Mouse (Mus musculus): ENCODE measurements around the gene Birc2. TPM values are rescaled to one million over a fixed set of nuclear protein-coding genes. Genes with fewer than 3 reads are reported as not detected.
A peak's percentile ranks its signal among the peaks of the same experiment; 100 is the strongest.

The Birc2 gene
- total and polyA plus RNA-seq, 2 experiments from 2014 or later: 21.3 to 32.8 TPM

- H3K4me3 ChIP-seq (ENCODE audit: low read depth, low read length): peak overlapping the region; percentile 79
- H3K36me3 ChIP-seq (replicated peaks; ENCODE audit: control insufficient read depth, insufficient read depth, low read length): peaks cover 13% of the 10 kb centered on the region
- no peaks in the 10 kb centered on the region for H3K9me3 ChIP-seq (replicated peaks; ENCODE audit: control insufficient read depth, low read length)
- H3K4me2 ChIP-seq (ENCODE audit: low read depth, low read length): peak overlapping the region; percentile 93
- H3K27me3 ChIP-seq (ENCODE audit: control insufficient read depth, insufficient read depth, low read length): no peaks in the 10 kb centered on the region
- WGBS: 20% methylated on average over 14 of the region's 14 CpGs
- H3K4me1 ChIP-seq (ENCODE audit: control insufficient read depth, insufficient read depth): peaks cover 9% of the 10 kb centered on the region
- TF ChIP-seq CTCF (IDR thresholded peaks at IDR 0.05; ENCODE audit: low read depth): no peak
- DNase-seq (ENCODE audit: low spot score) (peak; percentile 28), ATAC-seq (ENCODE audit: insufficient read depth, low read depth) (no peak)
- H3K9ac ChIP-seq (replicated peaks; ENCODE audit: low read depth, low read length): peak overlapping the region; percentile 91
- peak overlapping the region; percentile 97 for H3K27ac ChIP-seq (ENCODE audit: low read depth)
Observed at GRCm38 (mm10) chr9:7837806-7838440, 1.1 kb upstream of the Birc2 start.

GRCm38 (mm10) chr9:7836331-7836730 lies 533 bp downstream of the Birc2 start:
- peaks cover 14% of the 10 kb centered on the region for H3K4me1 ChIP-seq (ENCODE audit: control insufficient read depth, insufficient read depth)
- H3K27me3 ChIP-seq (ENCODE audit: control insufficient read depth, insufficient read depth, low read length): no peaks in the 10 kb centered on the region
- peak; percentile 29; the same call in 1 of the 2 replicates for ATAC-seq (ENCODE audit: insufficient read depth, low read depth)
- 0% methylated on average over 16 of the region's 16 CpGs for WGBS
- peak overlapping the region; percentile 91 for H3K9ac ChIP-seq (replicated peaks; ENCODE audit: low read depth, low read length)
- H3K27ac ChIP-seq (ENCODE audit: low read depth): peak overlapping the region; percentile 97
- H3K9me3 ChIP-seq (replicated peaks; ENCODE audit: control insufficient read depth, low read length): no peaks in the 10 kb centered on the region
- peaks cover 13% of the 10 kb centered on the region for H3K36me3 ChIP-seq (replicated peaks; ENCODE audit: control insufficient read depth, insufficient read depth, low read length)
- H3K4me2 ChIP-seq (ENCODE audit: low read depth, low read length): peak overlapping the region; percentile 93
- peak; percentile 44 for DNase-seq (ENCODE audit: low spot score)
- TF ChIP-seq CTCF (IDR thresholded peaks at IDR 0.05; ENCODE audit: low read depth) (no peak), EP300 (IDR thresholded peaks at IDR 0.05; ENCODE audit: low read depth) (no peak)
- H3K4me3 ChIP-seq (ENCODE audit: low read depth, low read length): peak overlapping the region; percentile 79

GRCm38 (mm10) chr9:7835302-7835701 lies 1.6 kb downstream of the Birc2 start:
- peak overlapping the region; percentile 93 for H3K4me2 ChIP-seq (ENCODE audit: low read depth, low read length)
- H3K9ac ChIP-seq (replicated peaks; ENCODE audit: low read depth, low read length): no peak overlapping the region
- H3K27ac ChIP-seq (ENCODE audit: low read depth): no peak overlapping the region
- DNase-seq (ENCODE audit: low spot score) (no peak), ATAC-seq (ENCODE audit: insufficient read depth, low read depth) (no peak)
- WGBS: 87% methylated on average over 1 of the region's 1 CpGs
- peaks cover 13% of the 10 kb centered on the region for H3K36me3 ChIP-seq (replicated peaks; ENCODE audit: control insufficient read depth, insufficient read depth, low read length)
- TF ChIP-seq EP300 (IDR thresholded peaks at IDR 0.05; ENCODE audit: low read depth) (no peak), CTCF (IDR thresholded peaks at IDR 0.05; ENCODE audit: low read depth) (no peak)
- peaks cover 14% of the 10 kb centered on the region for H3K4me1 ChIP-seq (ENCODE audit: control insufficient read depth, insufficient read depth)
- H3K27me3 ChIP-seq (ENCODE audit: control insufficient read depth, insufficient read depth, low read length): no peaks in the 10 kb centered on the region
- H3K4me3 ChIP-seq (ENCODE audit: low read depth, low read length): no peak overlapping the region
- no peaks in the 10 kb centered on the region for H3K9me3 ChIP-seq (replicated peaks; ENCODE audit: control insufficient read depth, low read length)

- Histone ChIP-seq H3K4me1 (ENCODE audit: control insufficient read depth, insufficient read depth) (peaks cover 24% of the 10 kb centered on the region), H3K4me3 (ENCODE audit: low read depth, low read length) (no peak overlapping the region), H3K27ac (ENCODE audit: low read depth) (no peak overlapping the region), H3K27me3 (ENCODE audit: control insufficient read depth, insufficient read depth, low read length) (no peaks in the 10 kb centered on the region), H3K9me3 (replicated peaks; ENCODE audit: control insufficient read depth, low read length) (no peaks in the 10 kb centered on the region), H3K36me3 (replicated peaks; ENCODE audit: control insufficient read depth, insufficient read depth, low read length) (peaks cover 13% of the 10 kb centered on the region), H3K4me2 (ENCODE audit: low read depth, low read length) (peak overlapping the region; percentile 19), H3K9ac (replicated peaks; ENCODE audit: low read depth, low read length) (no peak overlapping the region; the same call in 1 of the 2 replicates)
- WGBS: 71% methylated on average over 6 of the region's 6 CpGs
- DNase-seq (ENCODE audit: low spot score) (no peak), ATAC-seq (ENCODE audit: insufficient read depth, low read depth) (no peak)
- TF ChIP-seq CTCF (IDR thresholded peaks at IDR 0.05; ENCODE audit: low read depth) (no peak), EP300 (IDR thresholded peaks at IDR 0.05; ENCODE audit: low read depth) (no peak)
Observed at GRCm38 (mm10) chr9:7833421-7833820, 3.4 kb downstream of the Birc2 start.

- Histone ChIP-seq H3K9ac (replicated peaks; ENCODE audit: low read depth, low read length) (no peak overlapping the region; the same call in 1 of the 2 replicates), H3K4me1 (ENCODE audit: control insufficient read depth, insufficient read depth) (peaks cover 24% of the 10 kb centered on the region), H3K27me3 (ENCODE audit: control insufficient read depth, insufficient read depth, low read length) (no peaks in the 10 kb centered on the region), H3K27ac (ENCODE audit: low read depth) (peak overlapping the region; percentile 36), H3K36me3 (replicated peaks; ENCODE audit: control insufficient read depth, insufficient read depth, low read length) (peaks cover 21% of the 10 kb centered on the region), H3K9me3 (replicated peaks; ENCODE audit: control insufficient read depth, low read length) (no peaks in the 10 kb centered on the region), H3K4me2 (ENCODE audit: low read depth, low read length) (peak overlapping the region; percentile 7; the same call in 1 of the 2 replicates), H3K4me3 (ENCODE audit: low read depth, low read length) (no peak overlapping the region; the same call in 1 of the 2 replicates)
- WGBS: 36% methylated on average over 9 of the region's 9 CpGs
- TF ChIP-seq EP300 (IDR thresholded peaks at IDR 0.05; ENCODE audit: low read depth): no peak
- TF ChIP-seq CTCF (IDR thresholded peaks at IDR 0.05; ENCODE audit: low read depth): no peak
- peak; percentile 41 for DNase-seq (ENCODE audit: low spot score)
- peak; percentile 87 for ATAC-seq (ENCODE audit: insufficient read depth, low read depth)
Observed at GRCm38 (mm10) chr9:7829531-7830528, 7.0 kb downstream of the Birc2 start.
